Mouse (Mus musculus) kidney, postnatal 36 days (tissue): ENCODE measurements around the gene Zdhhc9.

Experiments
- DNase-seq, 2 experiments: peaks; one replicate each; pipeline ENCODE4 v3.0.0; 2021 to 2022; ENCODE audit warnings: mixed read lengths in 2 of 2

Zdhhc9 gene

DNA sequence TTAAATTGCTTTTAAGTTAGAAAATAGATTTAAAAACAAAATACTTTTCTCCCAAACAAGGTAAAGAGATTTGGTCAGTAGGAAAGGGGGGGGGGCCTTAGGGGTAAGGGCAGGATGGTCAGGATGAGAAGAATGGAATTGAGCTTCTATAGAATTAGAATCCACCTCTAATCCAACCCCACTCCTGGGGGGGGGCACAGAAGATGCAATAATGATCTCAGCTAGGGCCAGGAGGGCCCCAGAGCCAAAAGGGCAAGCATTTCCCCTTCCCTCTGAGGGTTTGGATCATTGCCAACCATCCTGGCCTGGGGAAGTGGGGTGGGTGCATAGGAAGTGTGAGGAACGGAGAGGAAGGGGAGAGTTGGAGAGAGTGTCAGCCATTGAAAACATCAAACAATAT is 38.3 kb downstream of the Zdhhc9 start:
- no peak for DNase-seq

DNA sequence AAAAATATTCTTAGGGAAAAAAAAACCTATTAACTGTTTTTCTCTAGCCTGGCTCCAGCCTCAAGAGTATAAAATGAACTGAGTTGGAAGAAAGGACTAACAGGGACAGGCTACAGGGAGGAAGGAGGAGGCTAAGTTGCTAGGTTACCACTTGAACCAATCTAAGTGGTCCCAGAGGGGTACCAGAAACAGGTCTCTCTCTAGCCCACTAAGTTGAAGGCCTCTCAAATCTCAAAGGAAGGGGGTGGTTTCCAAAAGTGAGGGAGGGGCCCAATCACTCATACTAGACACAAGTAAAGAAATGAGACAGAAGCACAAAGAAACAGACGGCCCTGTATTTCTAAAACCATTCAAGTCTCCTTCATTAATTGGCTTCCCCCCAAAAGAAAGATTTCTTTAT is 38.8 kb downstream of the Zdhhc9 start:
- no peak for DNase-seq

DNA sequence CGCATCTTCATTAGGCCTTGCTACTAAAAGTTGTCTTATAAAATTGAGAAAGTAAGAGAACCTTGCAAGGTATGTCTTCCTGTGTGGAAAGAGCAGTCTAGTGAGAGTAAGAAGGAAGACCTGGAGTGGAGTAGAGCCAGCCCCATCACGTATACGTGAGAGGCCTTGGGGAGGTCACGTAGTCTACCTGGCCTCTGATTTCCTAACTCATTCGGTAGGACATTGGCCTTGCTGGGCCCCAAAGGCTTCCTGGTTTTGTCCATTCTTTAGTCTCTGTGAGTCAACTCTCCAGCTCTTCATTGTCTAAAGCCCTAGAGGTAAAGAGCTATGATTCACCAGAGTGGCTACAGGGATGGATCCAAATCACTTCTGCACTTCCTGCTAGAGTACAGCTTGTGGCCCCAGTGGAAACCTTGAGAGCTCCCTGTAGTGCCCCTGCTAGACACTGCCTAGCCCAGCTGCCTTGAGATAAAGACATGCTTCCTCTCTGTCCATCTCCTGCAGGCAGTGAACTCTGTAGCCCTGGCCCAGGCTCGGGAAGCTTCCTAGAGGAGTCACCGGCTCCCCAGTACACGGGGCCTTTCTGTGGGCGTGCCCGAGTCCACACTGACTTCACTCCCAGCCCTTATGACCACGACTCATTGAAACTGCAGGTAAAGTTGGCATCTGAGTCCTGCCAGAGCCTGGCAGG is 50.3 kb downstream of the Zdhhc9 start:
- no peak for DNase-seq

DNA sequence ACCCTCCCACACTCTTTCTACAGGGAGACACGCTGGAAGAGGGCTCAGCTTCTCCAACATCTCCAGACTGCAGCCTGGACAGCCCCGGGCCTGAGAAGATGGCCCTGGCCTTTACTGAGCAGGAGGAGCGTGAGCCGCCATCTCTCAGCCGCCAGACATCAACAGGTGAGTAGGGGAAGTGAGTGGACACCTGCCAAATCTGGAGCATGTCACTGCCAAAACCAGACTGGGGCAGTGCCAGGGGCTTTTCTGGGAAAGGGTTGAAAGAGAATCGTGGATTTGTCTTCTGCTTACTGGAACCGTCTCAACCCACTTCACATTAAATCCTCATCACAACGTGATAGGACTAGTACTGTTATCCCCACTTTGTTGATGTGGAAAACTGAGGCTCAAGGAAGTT is 51.3 kb downstream of the Zdhhc9 start:
- DNase-seq = no peak

DNA sequence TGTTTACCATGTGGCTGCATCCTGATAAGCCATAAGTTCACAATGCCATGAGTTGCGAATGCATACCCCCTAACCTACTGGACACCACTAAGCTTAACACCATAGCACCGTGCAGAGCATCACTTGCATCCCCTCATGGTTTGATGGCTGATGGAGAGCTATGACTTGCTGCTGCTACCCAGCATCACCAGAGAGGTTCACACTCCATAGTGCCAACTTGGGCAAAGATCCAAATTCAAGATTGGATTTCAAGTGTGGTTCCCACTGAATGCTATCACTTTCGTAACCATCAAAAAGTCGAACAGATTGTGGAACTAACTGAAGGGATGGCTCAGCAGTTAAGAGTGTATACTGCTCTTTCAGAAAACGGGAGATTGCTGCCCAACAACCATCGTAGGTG is 53.2 kb downstream of the Zdhhc9 start:
- DNase-seq = no peak

DNA sequence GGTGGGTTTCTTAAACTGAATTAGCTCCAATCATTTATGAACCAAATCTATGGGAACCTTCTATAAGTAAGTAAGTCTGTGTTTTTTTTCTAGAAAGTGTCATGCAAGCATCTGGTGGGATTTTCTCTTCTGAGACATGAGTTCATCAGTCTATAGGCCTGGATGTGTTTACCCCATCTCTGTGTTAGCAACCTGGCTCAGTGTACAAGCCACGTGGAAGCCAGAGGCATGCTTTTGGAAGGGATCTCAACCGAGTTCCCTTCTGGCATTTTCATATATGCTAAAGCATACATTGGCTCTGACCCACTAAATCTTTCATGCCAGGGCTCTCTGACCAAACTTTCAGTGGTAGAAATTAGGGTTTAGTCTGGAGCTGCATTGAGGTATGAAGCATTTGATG is 54.7 kb downstream of the Zdhhc9 start:
- no peak for DNase-seq

DNA sequence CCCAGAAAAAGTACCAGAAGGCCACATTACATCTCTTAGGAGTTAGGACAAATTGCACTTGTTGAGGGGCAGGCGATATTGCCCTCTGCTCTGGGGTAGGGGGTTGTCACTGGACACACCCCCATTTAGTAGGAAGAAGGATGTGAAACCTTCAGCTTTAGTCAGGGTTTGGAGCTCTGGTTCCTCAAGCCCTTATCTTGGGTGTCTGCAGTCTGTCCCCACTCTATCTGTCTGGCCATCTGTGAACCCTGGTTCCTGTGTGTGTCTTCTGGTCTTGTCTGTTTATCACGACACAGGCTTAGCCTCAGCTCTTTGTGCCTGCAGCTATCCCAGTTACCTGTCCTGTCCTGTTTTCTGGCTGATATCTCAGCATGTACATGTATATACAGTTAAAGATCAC is 55.3 kb downstream of the Zdhhc9 start:
- DNase-seq = no peak

DNA sequence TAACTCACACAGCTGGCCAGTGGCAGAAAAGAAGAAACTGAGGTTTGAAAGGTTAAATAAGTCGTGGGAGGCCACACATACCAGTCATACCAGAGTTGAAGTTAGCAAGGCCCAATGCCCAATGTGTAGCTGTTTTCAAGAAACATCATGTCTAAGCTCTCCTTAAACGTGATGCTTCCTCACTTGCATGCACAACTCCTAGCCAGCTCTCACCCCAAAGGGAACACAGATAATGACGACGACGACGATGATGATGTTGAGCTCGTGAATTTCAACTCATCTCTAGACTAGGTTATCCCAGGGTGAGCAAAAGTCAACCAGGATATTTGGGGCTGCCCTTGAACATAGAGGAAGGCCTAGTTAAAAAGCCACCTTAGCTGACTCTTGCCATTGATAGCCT is 56.6 kb downstream of the Zdhhc9 start:
- no peak for DNase-seq

DNA sequence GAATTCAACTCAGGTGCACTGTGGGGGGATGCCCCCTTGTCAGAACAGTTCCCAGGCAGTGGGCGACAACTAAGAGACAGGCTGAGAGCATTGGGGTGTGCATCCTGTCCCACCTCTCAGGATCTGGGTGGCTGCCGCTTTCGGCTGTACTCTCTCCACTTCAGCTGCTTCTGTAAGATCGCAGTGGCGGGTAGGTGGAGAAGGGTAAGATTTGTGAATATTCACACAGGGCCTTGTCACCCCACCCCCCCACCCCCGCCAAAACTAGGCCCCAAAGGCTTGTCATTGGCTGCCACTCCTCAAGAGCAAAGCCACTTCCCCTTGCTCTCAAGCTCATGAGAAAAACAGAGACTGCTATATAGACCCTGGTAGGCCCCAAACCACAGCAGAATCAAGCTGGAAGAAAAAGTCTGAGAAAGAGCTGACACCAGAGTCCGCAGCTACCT is 60.9 kb downstream of the Zdhhc9 start:
- no peak for DNase-seq

DNA sequence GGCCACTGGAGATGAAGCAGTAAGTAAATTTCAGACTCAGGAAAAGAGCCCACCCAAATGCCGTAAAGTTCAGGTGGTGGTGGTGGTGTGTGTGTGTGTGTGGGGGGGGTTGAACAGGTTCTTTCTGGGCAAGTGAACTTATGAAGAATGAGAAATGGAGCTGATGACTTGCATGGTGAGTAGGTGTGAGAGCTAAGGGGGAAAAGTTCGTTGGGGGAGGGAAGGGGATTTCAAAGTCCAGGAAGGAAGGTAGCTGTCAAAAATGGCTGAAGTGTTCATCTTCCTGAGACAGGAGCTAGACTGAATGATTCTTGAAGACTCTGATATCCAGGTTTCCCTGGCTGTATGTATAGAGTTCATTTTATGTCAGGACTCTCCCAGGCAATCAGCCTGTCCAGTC is 61.5 kb downstream of the Zdhhc9 start:
- DNase-seq = no peak

DNA sequence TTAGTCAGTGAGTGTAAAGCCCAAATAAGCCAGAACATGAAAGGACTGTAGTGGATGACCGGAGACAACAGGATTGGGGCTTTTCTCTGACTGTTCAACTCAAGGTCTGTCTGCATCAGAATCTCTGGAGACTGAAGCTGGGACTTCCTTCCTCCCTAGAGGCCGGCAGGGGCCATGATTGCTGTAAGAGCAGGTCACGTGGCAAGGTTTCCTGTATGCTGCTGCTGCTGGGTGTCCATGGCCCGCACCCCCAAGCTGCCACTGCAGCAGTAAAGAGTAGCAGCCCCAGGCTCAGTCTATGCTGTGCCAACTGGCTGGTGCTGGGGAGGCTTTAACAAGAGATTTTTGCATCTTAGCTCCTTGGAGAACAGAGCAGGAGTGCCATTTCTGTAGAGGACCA is 62.4 kb downstream of the Zdhhc9 start, which contains the start of gene Sash3:
Gene Sash3 (plus strand): TSS at position 175 of the 400 bp plus-strand sequence.
- DNase-seq = no peak

DNA sequence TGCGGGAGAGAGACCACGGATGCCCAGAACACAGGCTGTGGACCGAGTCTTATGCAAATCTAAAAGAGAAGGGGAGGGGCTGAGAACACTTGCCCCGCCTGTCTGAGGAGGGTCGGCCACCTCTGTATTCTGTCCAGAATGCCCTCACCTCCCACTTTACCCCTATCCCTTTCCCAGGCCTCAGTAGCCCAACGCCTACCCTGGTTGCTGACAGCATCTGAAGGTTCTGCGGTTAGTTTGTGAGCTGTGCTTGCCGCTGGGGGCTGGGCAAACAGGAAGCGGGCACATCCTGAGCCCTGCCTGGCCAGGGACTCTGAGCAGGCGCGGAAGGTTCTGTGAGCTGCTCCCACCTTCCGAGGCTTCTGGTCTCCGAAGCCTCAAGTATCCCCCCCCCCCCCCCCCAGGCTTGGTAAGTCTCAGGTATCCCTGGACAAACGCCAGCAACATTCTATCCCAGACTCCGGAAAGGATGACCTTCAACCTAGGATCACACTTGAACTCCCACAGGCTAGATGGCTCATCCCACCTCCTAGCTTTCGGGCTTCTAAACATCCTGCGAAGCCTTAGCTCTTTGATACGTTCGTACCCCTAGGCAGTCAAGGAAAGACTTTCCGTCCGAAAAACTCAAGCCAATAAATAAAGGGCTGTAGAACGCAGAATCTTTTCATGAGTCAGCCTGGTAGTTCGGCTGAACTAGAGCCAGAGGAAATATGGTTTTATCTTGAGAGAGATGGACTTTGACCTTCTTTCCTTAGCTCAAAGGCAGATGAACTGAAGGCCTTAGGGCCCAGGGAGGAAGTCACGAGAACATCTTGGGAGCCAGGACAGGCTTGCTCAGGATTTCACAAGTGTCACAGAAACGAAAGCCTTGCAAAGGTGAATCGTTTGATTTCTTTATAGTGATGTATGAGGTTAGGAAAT is 65.0 kb downstream of the Zdhhc9 start:
- DNase-seq = peak in 1 of 2 experiments; percentile 53

DNA sequence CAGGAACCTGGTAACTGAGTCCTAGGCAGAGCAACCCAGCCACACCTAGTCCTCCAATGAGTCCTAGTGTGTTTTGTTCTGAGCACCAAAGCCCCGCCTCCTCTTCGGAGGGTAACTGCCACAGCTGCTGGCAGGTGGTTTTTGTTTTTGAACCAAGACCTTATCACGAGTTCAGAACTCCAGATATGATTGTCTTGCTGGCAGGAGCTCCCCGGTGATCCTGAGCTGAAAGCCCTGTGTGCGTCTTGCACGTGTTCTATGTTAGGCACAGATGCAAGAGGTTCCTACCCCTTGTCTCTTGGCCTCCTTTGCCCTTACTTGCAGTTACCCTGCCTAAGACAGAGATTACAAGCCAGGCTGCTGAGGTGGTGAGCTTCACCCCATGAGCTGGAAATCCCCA is 67.2 kb downstream of the Zdhhc9 start:
- DNase-seq = no peak

DNA sequence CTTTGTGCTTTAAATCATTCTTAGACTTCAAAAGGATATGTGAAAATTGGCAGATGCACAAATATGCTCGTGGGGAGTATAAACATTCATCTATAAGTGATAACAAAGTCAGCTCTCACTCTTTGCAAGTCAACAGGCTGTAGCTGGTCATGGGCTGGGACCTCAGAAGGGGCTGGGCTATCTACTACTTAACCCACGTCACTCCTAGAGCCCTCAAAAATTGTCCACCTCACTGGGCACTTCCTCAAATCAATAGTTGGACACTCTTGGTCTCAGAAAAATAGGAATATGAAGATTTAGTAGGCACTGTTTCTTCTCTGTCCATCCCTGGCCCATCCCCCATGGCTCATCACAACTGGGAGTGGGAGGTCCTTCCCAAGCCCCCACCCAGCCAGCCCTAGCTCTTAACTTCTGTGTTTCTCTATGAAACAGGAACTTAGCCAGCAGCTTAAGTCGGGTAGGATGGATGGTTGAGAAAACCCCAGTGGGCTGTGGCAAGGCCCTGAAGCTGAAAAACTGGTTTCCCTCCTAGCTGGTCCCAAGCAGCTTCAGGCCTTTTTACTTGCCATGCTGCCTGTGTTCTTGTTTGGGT is 68.3 kb downstream of the Zdhhc9 start:
- no peak for DNase-seq

DNA sequence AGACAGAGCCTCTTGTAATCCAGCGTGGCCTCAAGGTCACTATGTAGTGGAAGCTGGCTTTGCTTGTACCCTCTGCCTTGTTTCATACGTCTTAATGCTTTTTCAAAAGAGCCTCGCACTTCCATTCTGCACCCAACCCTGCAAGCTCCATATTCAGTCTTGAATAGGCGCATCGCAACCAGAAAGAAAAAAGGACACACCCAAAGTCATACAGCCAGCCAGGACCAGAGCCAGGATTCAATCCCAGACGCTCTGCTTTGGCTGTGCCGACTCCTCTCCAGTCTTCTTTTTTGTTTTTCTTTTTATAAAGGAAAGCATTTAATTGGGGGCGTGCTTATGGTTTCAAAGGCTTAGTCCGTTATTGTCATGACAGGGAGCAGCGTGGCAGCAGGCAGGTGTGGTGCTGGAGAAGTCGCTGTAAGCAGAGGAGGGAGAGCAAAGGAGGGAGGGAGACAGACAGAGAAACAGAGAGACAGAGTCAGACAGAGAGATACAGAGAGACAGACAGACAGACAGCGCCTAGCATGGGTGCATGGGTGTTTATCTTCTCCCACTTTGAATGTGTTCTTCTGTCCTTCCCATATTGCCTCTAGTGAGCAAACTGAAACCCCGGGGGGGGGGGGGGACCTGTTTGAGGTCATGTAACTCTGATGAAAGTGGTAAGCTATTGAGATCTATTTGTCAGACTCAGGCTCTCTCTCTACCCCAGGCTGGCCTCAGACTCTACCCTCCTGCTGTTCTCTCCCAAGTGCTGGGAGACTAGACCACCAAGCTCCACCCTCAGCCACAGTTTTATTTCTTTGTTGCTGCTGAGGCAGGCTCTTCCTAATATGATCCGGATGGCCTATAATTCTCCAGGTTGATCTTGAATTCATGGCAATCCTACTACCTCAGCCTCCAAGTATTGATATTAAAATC is 69.1 kb downstream of the Zdhhc9 start:
- no peak for DNase-seq

DNA sequence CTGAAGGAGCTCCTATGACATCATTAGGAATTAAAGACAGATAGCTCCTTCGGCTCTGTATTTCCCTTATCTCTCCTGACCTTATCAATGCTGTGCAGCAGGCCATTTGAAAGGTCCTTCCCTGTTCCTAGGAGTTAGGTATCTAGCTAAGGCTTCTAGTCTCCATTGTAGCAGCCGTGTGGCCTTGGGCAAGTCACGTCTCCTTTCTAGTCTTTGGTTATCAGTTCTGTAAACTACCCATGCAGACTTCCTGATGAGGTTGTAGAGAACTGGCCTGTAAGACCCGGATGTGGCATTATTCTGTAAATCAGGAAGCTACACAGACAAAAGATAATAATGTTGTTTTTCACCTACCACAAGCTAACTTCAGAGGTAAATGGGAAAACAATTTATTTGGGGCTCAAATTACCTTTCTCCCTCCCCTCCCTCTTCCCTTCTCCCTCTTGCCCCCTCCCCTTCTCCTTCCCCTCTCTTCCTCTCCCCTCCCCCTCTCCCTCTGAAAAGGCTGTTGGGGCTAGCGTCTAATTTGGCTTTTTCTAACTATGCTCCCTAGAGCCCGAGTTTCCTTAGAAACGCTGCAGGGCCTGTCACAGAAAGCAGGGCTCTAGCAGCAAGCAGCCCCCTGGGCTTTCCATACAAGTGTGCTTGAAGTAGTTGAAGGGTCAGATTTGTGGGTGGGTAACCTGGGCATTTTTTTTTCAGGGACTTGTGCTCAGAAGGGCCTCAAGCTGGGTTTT is 70.0 kb downstream of the Zdhhc9 start:
- no peak for DNase-seq

DNA sequence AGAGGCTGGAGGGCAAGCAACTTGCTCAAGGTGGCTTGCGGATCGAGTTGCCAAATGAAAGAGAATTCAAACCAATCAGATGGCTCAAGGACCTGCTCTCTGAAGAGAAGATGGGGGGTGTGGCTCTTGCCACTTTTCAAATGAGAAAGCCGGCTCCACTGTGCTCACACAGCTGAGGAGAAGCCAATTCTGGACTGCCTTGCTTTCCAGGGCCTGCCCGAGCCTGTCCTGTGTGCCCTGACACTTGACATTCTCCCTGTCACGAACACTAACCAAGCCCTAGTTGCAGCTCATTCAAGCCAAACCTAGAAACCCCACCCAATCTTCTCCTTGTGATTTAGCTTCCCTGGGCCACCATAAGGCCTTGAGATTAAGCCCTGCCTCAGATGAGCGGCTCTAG is 70.7 kb downstream of the Zdhhc9 start:
- no peak for DNase-seq

DNA sequence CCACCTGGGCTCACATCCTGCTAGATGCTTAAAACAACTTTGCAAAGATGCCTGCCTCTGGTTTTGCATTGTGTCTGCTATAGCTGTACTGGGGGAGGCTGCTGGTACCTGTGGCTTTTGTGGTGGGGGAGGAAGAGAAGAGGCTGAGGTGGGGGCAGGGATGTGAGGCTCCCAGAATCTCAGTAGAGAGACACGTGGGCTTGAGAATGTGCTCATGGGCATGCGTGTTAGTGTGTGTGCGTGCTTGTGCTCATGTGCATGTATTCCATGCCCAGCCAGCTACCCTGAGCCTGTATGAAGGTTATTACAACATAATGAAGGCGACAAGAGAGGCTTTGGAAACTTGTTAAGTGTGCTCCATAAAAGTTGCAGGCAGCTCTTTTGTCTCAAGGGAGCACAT is 71.7 kb downstream of the Zdhhc9 start:
- no peak for DNase-seq

DNA sequence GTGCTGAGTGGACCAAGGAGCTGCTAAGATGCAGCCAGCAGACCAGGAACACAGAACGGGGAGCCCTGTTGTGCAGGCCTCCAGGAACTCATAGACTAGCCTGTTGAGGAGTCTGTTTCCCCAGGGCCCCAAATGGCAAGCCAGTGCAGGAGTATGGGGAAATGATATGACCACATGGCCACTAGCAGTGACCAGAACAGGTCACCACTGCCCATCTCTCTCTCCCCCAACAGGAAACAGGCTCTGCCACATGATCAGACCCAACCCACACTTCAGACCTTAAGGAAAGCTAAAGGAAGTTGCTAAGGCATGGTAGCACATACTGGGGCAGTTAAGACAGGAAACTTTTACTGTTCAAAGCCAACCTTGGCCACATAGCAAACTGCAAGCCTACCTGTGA is 79.5 kb downstream of the Zdhhc9 start:
- DNase-seq = no peak

DNA sequence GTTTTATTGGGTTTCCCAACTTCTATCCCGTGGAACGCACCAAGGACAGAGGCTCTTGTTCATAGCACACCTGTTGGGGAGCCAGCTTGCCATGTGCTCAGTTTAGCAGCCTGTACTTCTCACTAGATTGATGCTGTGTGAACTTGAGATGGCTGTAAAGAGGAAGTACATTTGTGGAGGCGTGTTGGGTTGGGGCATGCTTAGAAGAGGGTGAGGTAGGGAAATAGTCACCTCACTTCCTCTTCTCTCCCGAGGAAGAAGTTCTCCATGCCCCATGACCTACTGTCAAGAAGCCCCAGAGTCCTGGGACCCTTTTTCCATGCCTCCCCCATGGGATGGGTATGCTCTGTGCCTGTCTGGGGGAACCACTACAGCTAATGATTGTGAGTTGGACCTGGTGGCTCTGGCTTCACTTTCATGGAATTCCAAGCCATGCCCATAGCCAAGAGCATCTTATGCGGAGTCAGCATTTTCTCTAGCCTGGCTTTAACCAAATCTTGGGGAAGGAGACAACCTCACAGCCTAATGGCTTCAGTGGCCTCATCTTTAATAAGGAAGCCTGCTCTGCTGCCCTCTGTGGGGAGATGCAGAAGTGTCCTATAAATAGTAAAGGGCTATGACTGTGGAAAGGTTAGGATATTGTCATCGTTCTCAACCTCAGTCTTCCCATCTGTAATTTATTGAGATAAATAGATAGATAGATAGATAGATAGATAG is 81.0 kb downstream of the Zdhhc9 start:
- peak in 1 of 2 experiments; percentile 14 for DNase-seq

DNA sequence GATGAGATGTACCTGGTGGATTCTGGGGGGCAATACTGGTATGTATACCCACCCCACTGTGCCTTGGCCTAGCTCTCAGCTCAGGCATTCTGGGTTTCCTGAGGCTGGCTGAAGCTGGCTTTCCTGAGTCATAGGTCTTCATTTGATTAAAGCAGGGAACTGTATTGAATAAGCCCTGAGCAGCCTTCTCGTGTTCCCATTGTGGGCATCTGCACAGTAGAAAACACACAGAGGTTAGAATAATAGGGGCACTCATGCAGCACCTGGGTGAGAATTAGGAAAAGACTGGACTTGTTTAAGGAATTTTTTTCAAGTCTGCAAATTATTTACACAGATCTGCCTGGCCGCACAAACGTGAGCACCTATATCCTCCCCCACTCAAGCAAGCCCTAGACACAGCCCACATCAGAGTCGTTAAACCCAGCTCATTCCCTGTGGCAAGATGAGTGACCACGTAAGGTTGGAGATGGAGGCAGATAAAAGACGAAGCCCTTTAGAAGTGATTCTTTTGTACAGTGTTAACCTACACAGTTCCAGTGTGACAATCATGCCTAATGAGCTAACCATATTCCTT is 81.7 kb downstream of the Zdhhc9 start:
- DNase-seq = no peak
